Mouse (Mus musculus) testis, adult 10 weeks (tissue): ENCODE results near the gene Laptm5. TPM values are rescaled to one million over a fixed set of nuclear protein-coding genes. Genes with fewer than 3 reads are reported as not detected.

ENCODE experiments used
- polyA plus RNA-seq: library from polyadenylated mRNA; stranded (reverse); fragments of 350-450 nt; fragmentation: Illumina TruSeq; extraction: RNeasy Lipid Tissue Mini Kit (QIAGEN cat#74804); gene quantifications from one replicate; pipeline ENCODE4 v1.2.3, GENCODE M21; 2014; ENCODE audit warnings: low read depth, low replicate concordance

Laptm5 gene
- 0.78 TPM for polyA plus RNA-seq

DNA sequence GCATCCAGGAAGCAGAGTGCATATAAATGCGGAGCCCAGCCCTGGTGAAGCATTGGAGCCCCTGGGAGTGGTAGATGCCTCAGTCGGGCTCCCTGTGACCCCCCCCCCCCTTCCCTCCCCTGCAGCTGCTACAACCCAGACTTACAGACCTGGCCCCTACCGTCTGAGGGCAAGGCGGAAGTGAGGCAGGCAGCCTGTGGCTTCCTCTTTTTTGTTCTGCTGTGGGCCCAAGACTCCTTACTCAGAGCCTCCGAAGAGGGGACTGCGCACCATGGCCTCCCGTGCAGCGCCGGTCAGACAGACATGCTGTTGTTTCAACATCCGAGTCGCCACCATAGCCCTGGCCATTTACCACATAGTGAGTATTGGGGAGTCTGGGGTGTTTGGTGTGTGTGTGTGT, at the start of gene Laptm5:
Gene Laptm5, plus strand, starts transcription at position 49 of the 400 bp plus-strand sequence.

DNA sequence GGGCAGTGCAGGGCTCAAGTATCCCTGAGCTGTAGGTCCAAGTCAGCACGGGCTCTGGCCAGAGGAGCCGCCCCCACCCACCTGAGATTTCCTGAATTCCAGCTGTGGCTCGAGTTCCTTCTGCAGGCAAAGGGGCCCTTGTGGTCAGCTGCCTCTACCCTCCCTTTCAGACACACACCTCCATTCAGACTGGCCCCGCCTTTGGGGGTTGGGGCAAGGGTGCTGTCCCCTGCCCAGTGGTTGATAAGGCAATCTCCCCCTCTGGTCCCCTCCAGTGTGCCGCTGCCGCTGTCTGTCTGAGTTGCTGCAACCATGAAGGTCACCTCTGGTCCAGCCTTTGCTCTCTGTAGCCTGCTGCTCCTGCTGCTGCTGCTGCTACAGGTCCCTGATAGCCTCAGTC, 31.2 kb downstream of the Laptm5 start, which contains the start of gene Matn1:
Gene Matn1, plus strand, starts transcription at position 274 of the 400 bp plus-strand sequence.

Other genes starting within 250 kb of the Laptm5 start
- 39.4 TPM for gene Pum1, start 249.8 kb upstream of the Laptm5 start, polyA plus RNA-seq
- gene Sdc3, start 120.6 kb upstream of the Laptm5 start, polyA plus RNA-seq, result 0.84 TPM
- not detected for gene Matn1, start 31.3 kb downstream of the Laptm5 start, polyA plus RNA-seq